In the genomic region with DNA sequence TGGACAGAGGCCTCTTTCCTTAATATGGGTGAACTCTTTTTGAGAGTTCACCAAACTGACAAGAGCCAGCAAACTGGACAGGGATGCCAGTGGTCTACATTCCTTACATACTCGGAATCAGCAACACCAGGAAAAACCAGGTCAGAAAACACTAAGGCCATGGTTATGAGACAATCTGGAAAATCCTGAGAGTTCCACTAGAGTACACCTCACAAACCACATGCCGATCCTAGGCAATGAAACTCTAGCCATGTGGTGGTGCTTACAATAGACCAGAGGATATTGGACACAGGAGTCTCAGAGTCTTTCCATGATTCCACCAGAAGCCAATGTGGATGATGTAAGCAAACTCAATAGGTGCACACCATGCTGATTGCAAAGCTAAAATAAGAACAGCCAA, we compare ENCODE assay signal across 25 mouse cellular contexts. TPM values are rescaled to one million over a fixed set of nuclear protein-coding genes. Genes with fewer than 3 reads are reported as not detected.
"Had no signal": no experiment of that assay in that cellular context is flagged by ENCODE, and none has a peak within 500 bp of the region (broad histone marks: within the 10 kb centered on the region; RNA-seq: fewer than 3 reads in every experiment).

No protein-coding gene starts in this region.

- DNase-seq: gastrocnemius, adult 2 months; gastrocnemius, postnatal 10 days; gastrocnemius, postnatal 25 days; heart, adult 18-20 months; heart, postnatal 10 days; heart, postnatal 4 days; kidney, adult 18-20 months; kidney, adult 8-10 months; kidney, postnatal 10 days; kidney, postnatal 25 days; kidney, postnatal 4 days; left cerebral cortex, postnatal 4 days had no signal

- H3K27me3 ChIP-seq: heart, embryonic 12.5 days; hindbrain, embryonic 12.5 days; intestine, embryonic 15.5 days; limb, embryonic 13.5 days; limb, embryonic 15.5 days; liver, embryonic 12.5 days had no signal

- H3K36me3 ChIP-seq: heart, embryonic 10.5 days; heart, embryonic 12.5 days; hindbrain, embryonic 10.5 days; hindbrain, embryonic 12.5 days; intestine, embryonic 15.5 days; limb, embryonic 13.5 days; limb, embryonic 15.5 days; liver, embryonic 12.5 days had no signal

- H3K4me3 ChIP-seq: gastrocnemius, adult 2 months; heart, embryonic 10.5 days; heart, embryonic 12.5 days; hindbrain, embryonic 10.5 days; hindbrain, embryonic 12.5 days; intestine, embryonic 15.5 days; layer of hippocampus, adult 2 months; limb, embryonic 13.5 days; limb, embryonic 15.5 days; liver, embryonic 12.5 days had no signal

- H3K4me2 ChIP-seq: heart, embryonic 12.5 days; hindbrain, embryonic 12.5 days; hindbrain, embryonic 14.5 days; intestine, embryonic 15.5 days; limb, embryonic 13.5 days; limb, embryonic 15.5 days; liver, embryonic 12.5 days had no signal

RNA-seq across cellular contexts. Expression of gene Tnfsf11, which starts 39.9 kb away (rescaled TPM):
- polyA plus RNA-seq: hindbrain, embryonic 16.5 days; limb, embryonic 11.5 days; liver, adult 2 months had no signal
